Mouse (Mus musculus) hindbrain, embryonic 14.5 days (tissue): ENCODE data around the gene Pigv. TPM values are rescaled to one million over a fixed set of nuclear protein-coding genes. Genes with fewer than 3 reads are reported as not detected.
"Not testable (repeated sequence)": the region's sequence is repeated elsewhere in the genome, so short reads cannot be mapped to it uniquely, and the experiment has no call there.

Experiments used
- ATAC-seq: fragments of 200-750 bp; cut with Nextera tagmentation; 2 replicates; pipeline ENCODE4 v1.8.0; 2017; ENCODE audit warnings: moderate number of reproducible peaks, mild to moderate bottlenecking, moderate TSS enrichment, moderate library complexity; ENCODE audit not compliant: low FRiP score
- DNase-seq: peaks from one replicate; pipeline ENCODE4 v3.0.0-alpha.2; 2015; ENCODE audit warnings: low spot score
- H3K27ac ChIP-seq: fragments of 300-500 bp; sonication (generic); 2 replicates; pipeline ENCODE4 v1.5.1; 2014; ENCODE audit warnings: mild to moderate bottlenecking, moderate library complexity
- H3K27me3 ChIP-seq: fragments of 300-500 bp; sonication (generic); 2 replicates; pipeline ENCODE4 v1.6.1; 2014; ENCODE audit warnings: mild to moderate bottlenecking, low read length, mixed read lengths; ENCODE audit not compliant: control insufficient read depth, insufficient read depth
- H3K36me3 ChIP-seq: fragments of 300-500 bp; sonication (generic); replicated peaks from 2 replicates; pipeline ENCODE4 v1.6.1; 2014; ENCODE audit not compliant: control insufficient read depth, insufficient read depth
- H3K4me1 ChIP-seq: fragments of 300-500 bp; sonication (generic); replicated peaks from 2 replicates; pipeline ENCODE4 v1.6.1; 2014; ENCODE audit warnings: antibody characterized with exemption, low read length, mixed read lengths; ENCODE audit not compliant: control insufficient read depth, insufficient read depth
- H3K4me2 ChIP-seq: fragments of 300-500 bp; sonication (generic); replicated peaks from 2 replicates; pipeline ENCODE4 v1.6.1; 2014; ENCODE audit warnings: mild to moderate bottlenecking, moderate library complexity
- H3K4me3 ChIP-seq: fragments of 300-500 bp; sonication (generic); replicated peaks from 2 replicates; pipeline ENCODE4 v1.5.1; 2014; ENCODE audit warnings: mild to moderate bottlenecking, low read length
- H3K9ac ChIP-seq: fragments of 300-500 bp; sonication (generic); 2 replicates; pipeline ENCODE4 v1.6.1; 2014
- H3K9me3 ChIP-seq: fragments of 300-500 bp; sonication (generic); 2 replicates; pipeline ENCODE4 v1.6.1; 2016; ENCODE audit warnings: low read length; ENCODE audit not compliant: control insufficient read depth
- WGBS: fragments of 180-500 bp; shearing (Covaris S2); extraction: QIAGEN DNeasy Blood & Tissue Kit; methylation state at CpG from one replicate; pipeline ENCODE4 v1.1.7; 2014; 5-methylcytosine and 5-hydroxymethylcytosine counted together
- polyA plus RNA-seq: library from polyadenylated mRNA; unstranded; fragments of >200 nt; fragmentation: Nextera tagmentation; extraction: Ambion mirVana; gene quantifications from 2 replicates; pipeline ENCODE4 v1.2.1, GENCODE M21; 2014

The Pigv gene
- polyA plus RNA-seq, 1 experiment from 2014 or later: 10.1 TPM

DNA sequence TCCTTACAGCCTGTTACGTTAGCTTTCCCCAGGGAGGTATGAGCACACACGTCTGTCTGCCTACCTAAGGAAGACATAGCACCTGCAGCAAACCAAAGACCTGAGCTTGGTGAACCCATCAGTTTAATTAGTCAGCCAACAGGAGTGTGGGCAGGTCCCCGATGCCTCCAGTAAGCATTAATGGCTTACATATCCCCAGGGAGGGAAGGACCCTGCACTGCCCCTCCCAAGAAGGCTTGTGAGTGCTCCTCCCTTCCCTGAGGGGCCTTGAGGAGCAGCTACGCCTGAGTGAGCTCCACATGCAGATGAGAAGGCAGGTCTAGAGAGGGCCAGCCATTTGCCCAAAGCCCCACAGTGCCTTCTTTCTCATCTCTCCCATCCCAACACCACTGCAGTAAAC is 16.2 kb downstream of the Pigv start:
- Histone ChIP-seq H3K27me3 (no peaks in the 10 kb centered on the region), H3K27ac (no peak overlapping the region), H3K9me3 (no peaks in the 10 kb centered on the region), H3K4me3 (no peak overlapping the region), H3K4me1 (peaks cover 16% of the 10 kb centered on the region), H3K36me3 (no peaks in the 10 kb centered on the region), H3K4me2 (no peak overlapping the region), H3K9ac (no peak overlapping the region)
- no peak for ATAC-seq
- DNase-seq: no peak
- 36% methylated on average over 4 of the region's 4 CpGs for WGBS

DNA sequence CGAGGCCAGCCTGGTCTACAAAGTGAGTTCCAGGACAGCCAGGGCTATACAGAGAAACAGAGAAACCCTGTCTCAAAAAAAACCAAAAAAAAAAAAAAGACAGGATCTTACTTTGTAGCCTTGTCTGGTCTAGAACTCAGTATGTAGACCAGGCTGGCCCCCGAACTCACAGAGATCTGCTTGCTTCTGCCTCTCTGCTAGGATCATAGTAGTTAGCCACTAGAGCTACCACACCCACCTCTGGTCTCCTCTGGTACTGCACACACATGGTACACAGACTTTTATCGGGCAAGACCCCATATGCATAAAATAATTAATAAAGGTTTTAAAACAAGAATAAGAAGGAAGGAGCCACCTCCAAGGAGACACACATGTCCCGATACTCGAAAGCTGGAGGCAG is 18.4 kb downstream of the Pigv start:
- DNase-seq: not testable (repeated sequence)

DNA sequence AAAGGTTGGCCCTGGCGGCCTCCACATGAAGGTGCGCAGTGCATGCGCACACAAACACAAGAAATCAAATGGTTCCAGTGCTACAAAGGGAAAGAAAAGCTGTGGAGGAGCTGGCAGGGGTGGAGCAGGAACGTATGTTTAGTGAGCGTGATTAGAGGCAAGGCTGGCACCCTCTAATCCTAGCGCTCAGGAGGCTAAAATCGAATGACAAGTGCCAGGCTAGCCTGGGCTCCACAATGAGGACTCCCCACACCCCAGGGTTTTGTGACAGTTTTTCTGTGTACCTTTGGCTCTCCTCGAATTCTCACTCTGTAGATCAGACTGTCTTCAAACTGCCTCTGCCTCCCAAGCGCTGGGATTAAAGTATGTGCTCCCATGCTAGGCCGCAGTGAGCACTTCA is 19.7 kb downstream of the Pigv start:
- H3K4me3 ChIP-seq: no peak overlapping the region
- H3K4me2 ChIP-seq: no peak overlapping the region
- H3K9ac ChIP-seq: no peak overlapping the region
- H3K27ac ChIP-seq: no peak overlapping the region
- no peaks in the 10 kb centered on the region for H3K36me3 ChIP-seq
- H3K9me3 ChIP-seq: no peaks in the 10 kb centered on the region
- no peaks in the 10 kb centered on the region for H3K27me3 ChIP-seq
- no peaks in the 10 kb centered on the region for H3K4me1 ChIP-seq
- no peak for ATAC-seq
- no peak for DNase-seq
- 79% methylated on average over 10 of the region's 10 CpGs for WGBS

More for the DNA sequence above, 18.4 kb downstream of the Pigv start:
- H3K4me3 ChIP-seq, H3K27me3 ChIP-seq, H3K9ac ChIP-seq, H3K27ac ChIP-seq, H3K4me2 ChIP-seq, H3K36me3 ChIP-seq, ATAC-seq, H3K9me3 ChIP-seq, H3K4me1 ChIP-seq: not testable (repeated sequence)
- 96% methylated on average over 5 of the region's 5 CpGs for WGBS

GRCm38 (mm10) chr4:133651986-133652385 is 20.5 kb downstream of the Pigv start:
- H3K36me3 ChIP-seq: no peaks in the 10 kb centered on the region
- H3K27ac ChIP-seq: no peak overlapping the region
- H3K27me3 ChIP-seq: no peaks in the 10 kb centered on the region
- 75% methylated on average over 4 of the region's 4 CpGs for WGBS
- no peak overlapping the region for H3K4me3 ChIP-seq
- no peak for DNase-seq
- no peaks in the 10 kb centered on the region for H3K4me1 ChIP-seq
- no peaks in the 10 kb centered on the region for H3K9me3 ChIP-seq
- no peak for ATAC-seq
- H3K9ac ChIP-seq: no peak overlapping the region
- no peak overlapping the region for H3K4me2 ChIP-seq

DNA sequence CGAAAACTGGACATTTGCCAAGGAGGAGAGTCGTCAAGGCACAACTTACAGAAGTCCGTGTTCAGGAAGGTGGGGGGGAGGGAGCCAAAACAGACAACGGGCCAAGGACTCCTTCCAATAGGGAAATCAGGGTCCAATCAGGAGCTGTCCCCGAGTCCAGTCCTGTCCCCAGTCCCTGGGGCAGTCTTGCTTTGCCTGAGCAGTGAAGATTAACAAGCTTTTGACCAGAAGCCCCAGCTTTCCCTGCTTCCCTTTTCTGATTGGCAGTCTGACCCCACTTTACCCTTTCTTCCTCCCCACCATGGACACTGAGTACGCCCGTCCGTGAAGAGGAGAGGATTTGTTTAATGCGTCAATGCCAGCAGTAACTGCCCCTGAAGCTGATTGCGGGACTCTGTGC is 21.0 kb downstream of the Pigv start:
- no peak overlapping the region for H3K27ac ChIP-seq
- H3K4me1 ChIP-seq: no peaks in the 10 kb centered on the region
- H3K4me2 ChIP-seq: no peak overlapping the region
- no peak overlapping the region for H3K9ac ChIP-seq
- H3K27me3 ChIP-seq: no peaks in the 10 kb centered on the region
- no peak for DNase-seq
- no peaks in the 10 kb centered on the region for H3K36me3 ChIP-seq
- H3K4me3 ChIP-seq: no peak overlapping the region
- WGBS: 47% methylated on average over 10 of the region's 10 CpGs
- H3K9me3 ChIP-seq: no peaks in the 10 kb centered on the region
- ATAC-seq: no peak

GRCm38 (mm10) chr4:133649989-133650699 is 22.3 kb downstream of the Pigv start, which contains the start of gene Zdhhc18:
Zdhhc18 (minus strand) TSS chr4:133650154.
- ATAC-seq (no peak), DNase-seq (peak; percentile 75)
- 34% methylated on average over 7 of the region's 7 CpGs for WGBS
- Histone ChIP-seq H3K4me3 (0 out of 2 replicates have a peak within 1 kb of the TSS, but pooled peaks have one; percentile 2), H3K4me1 (no peaks in the 10 kb centered on the region), H3K27ac (no peak within 1 kb of the TSS), H3K4me2 (peak within 1 kb of the TSS; percentile 38), H3K27me3 (no peaks in the 10 kb centered on the region), H3K9me3 (no peaks in the 10 kb centered on the region), H3K36me3 (no peaks in the 10 kb centered on the region), H3K9ac (no peak within 1 kb of the TSS)

DNA sequence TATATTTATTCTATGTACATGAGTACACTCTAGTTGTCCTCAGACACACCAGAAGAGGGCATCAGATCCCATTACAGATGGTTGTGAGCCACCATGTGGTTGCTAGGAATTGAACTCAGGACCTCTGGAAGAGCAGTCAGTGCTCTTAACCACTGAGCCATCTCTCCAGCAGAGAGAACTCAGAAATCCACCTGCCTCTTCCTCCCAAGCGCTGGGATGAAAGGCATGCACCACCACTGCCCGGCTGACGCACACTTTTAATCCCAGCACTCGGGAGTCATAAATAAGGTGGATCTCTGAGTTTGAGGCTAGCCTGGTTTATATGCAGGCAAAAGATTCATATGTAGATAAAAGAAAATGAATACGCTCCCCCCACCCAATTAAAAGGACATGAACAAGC is 23.0 kb downstream of the Pigv start:
- H3K27me3 ChIP-seq, DNase-seq, ATAC-seq, H3K9me3 ChIP-seq, H3K9ac ChIP-seq, H3K27ac ChIP-seq, H3K36me3 ChIP-seq, H3K4me1 ChIP-seq: not testable (repeated sequence)
- WGBS: 87% methylated on average over 5 of the region's 5 CpGs
- Histone ChIP-seq H3K4me2 (peak overlapping the region; percentile 38), H3K4me3 (0 out of 2 replicates have a peak overlapping the region, but pooled peaks have one; percentile 2)

DNA sequence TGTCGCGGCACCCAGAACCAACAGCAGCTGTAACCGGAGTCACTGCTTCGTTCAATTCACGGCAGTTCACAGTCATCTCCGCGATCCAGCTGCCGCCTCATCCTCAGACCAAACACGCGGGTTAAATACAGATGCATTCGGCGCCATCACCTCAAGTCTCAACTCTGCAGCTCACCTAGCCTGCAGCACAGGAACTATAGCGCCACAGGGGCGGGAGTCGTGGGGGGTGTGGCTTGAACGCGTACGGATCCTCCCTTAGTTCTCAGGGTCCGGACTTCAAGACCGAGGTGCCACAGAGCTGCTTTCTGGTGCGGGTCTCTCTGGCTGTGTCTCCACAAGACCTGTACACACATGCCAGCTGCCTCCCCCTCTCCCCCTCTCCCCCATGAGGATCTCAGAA is 26.8 kb downstream of the Pigv start:
- WGBS: 51% methylated on average over 21 of the region's 21 CpGs
- ATAC-seq: no peak

DNA sequence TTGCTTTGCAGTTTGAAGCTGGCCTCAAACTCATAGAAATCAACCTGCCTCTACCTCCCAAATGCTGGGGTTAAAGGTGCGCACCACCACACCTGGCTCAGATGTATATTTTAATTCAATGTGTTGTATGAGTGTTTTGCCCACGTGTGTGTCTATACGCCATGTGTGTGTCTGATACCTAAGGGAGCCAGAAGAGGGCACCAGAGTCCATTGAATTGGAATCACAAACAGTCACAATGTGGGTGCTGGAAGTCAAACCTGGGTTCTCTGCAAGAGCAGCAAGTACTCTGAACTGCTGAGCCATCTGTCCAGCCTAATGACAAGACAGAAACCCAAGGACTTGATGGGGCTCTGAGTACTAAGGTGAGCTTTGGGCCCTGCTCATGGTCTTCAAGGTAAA is 27.3 kb downstream of the Pigv start:
- Histone ChIP-seq H3K9ac (no peak overlapping the region), H3K9me3 (no peaks in the 10 kb centered on the region), H3K36me3 (no peaks in the 10 kb centered on the region), H3K4me3 (no peak overlapping the region), H3K27ac (no peak overlapping the region), H3K4me1 (no peaks in the 10 kb centered on the region), H3K4me2 (no peak overlapping the region), H3K27me3 (no peaks in the 10 kb centered on the region)
- WGBS: 86% methylated on average over 3 of the region's 3 CpGs
- DNase-seq: no peak
- ATAC-seq: no peak

More for the DNA sequence above, 26.8 kb downstream of the Pigv start:
- Histone ChIP-seq H3K36me3 (no peaks in the 10 kb centered on the region), H3K27me3 (no peaks in the 10 kb centered on the region), H3K4me3 (no peak overlapping the region), H3K9ac (no peak overlapping the region), H3K4me1 (no peaks in the 10 kb centered on the region), H3K9me3 (no peaks in the 10 kb centered on the region), H3K4me2 (no peak overlapping the region), H3K27ac (no peak overlapping the region)
- DNase-seq: no peak

DNA sequence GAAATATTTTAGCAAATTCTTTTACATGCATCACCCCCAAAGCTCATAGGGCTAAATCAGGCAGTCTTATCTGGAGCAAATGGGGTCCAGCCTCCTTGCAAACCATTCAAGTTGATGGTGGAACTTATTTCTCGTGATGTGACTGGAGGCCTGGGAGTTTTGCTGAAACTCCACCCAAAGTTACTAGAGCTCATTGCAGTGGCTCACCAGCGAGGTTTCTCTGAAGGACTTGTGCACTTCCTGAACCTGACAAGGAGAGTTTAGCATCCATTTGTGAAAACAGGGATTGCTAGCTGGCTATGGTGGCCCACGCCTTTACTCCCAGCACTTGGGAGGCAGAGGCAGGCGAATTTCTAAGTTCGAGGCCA is 38.4 kb downstream of the Pigv start:
- Histone ChIP-seq H3K4me2 (no peak overlapping the region), H3K4me3 (no peak overlapping the region), H3K9ac (no peak overlapping the region), H3K27me3 (no peaks in the 10 kb centered on the region), H3K36me3 (no peaks in the 10 kb centered on the region), H3K27ac (no peak overlapping the region), H3K4me1 (peaks cover 14% of the 10 kb centered on the region; the same call in 1 of the 2 replicates), H3K9me3 (no peaks in the 10 kb centered on the region)
- DNase-seq: no peak
- no peak for ATAC-seq
- 91% methylated on average over 5 of the region's 5 CpGs for WGBS
